Mouse (Mus musculus): ENCODE data around the gene Fgfr2.

DNA sequence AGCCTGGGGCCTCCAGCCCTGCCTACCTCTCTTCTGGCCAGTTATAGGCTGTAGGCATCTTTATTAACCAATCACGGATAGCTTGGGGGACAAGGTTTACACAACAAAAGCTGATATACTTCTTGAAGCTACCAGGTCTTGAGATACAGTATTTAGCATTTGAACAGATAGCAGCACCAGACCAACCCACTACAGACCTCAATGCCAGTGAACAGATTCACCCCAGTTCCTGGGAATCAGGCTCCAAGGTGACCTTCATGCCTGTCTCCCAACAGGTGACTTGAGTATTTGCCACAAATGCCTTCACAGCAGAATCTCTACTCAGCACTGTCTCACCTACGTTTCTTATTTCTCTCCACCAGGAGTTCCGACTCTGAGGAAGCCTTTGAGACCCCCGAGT lies 2406.8 kb downstream of the Fgfr2 start:
- TF ChIP-seq EP300 (IDR thresholded peaks at IDR 0.05; ENCODE audit: low read depth) (no peak), CTCF (IDR thresholded peaks at IDR 0.05; ENCODE audit: low read depth) (no peak)

Data from liver, postnatal 0 days (tissue).